Mouse (Mus musculus): ENCODE measurements at regions not wholly inside any gene's neighbourhood (a gene's known extent, or its start where the extent isn't known, plus 50 kb on each side); places are given as distances from the start of the nearest gene placed in this dataset.

GRCm38 (mm10) chr3:51075219-51075920 is 148.9 kb upstream of the Noct start:
- no peak for ATAC-seq (ENCODE audit: insufficient read depth, low FRiP score, low TSS enrichment)
- Histone ChIP-seq H3K36me3 (ENCODE audit: control insufficient read depth, insufficient read depth, low read length) (no peaks in the 10 kb centered on the region), H3K4me3 (ENCODE audit: low read depth, low read length) (no peak overlapping the region), H3K4me2 (ENCODE audit: low read depth) (no peak overlapping the region), H3K27me3 (ENCODE audit: control insufficient read depth, insufficient read depth, low read length) (no peaks in the 10 kb centered on the region), H3K9me3 (ENCODE audit: control insufficient read depth, low read length) (no peaks in the 10 kb centered on the region), H3K9ac (ENCODE audit: low read length) (no peak overlapping the region), H3K4me1 (ENCODE audit: control insufficient read depth, insufficient read depth, low read length) (0 out of 2 replicates have a peak, but pooled peaks cover 4% of the 10 kb centered on the region), H3K27ac (ENCODE audit: low read depth, low read length) (no peak overlapping the region)
- no peak for DNase-seq (ENCODE audit: low spot score)
- WGBS = 81% methylated on average over 10 of the region's 10 CpGs

- ATAC-seq (ENCODE audit: insufficient read depth, low FRiP score, low TSS enrichment) = no peak
- WGBS = 59% methylated on average over 4 of the region's 4 CpGs
- 0 out of 2 replicates have a peak, but pooled peaks cover 4% of the 10 kb centered on the region for H3K4me1 ChIP-seq (ENCODE audit: control insufficient read depth, insufficient read depth, low read length)
- H3K4me2 ChIP-seq (ENCODE audit: low read depth) = no peak overlapping the region
- no peak overlapping the region for H3K9ac ChIP-seq (ENCODE audit: low read length)
- no peaks in the 10 kb centered on the region for H3K36me3 ChIP-seq (ENCODE audit: control insufficient read depth, insufficient read depth, low read length)
- no peaks in the 10 kb centered on the region for H3K27me3 ChIP-seq (ENCODE audit: control insufficient read depth, insufficient read depth, low read length)
- H3K4me3 ChIP-seq (ENCODE audit: low read depth, low read length) = no peak overlapping the region
- no peak overlapping the region for H3K27ac ChIP-seq (ENCODE audit: low read depth, low read length)
- H3K9me3 ChIP-seq (ENCODE audit: control insufficient read depth, low read length) = no peaks in the 10 kb centered on the region
- DNase-seq (ENCODE audit: low spot score) = no peak
Measured at GRCm38 (mm10) chr3:51078459-51078858, 145.8 kb upstream of the Noct start.

GRCm38 (mm10) chr3:51080415-51080814 is 143.8 kb upstream of the Noct start:
- Histone ChIP-seq H3K9me3 (ENCODE audit: control insufficient read depth, low read length) (no peaks in the 10 kb centered on the region), H3K27me3 (ENCODE audit: control insufficient read depth, insufficient read depth, low read length) (no peaks in the 10 kb centered on the region), H3K27ac (ENCODE audit: low read depth, low read length) (no peak overlapping the region), H3K36me3 (ENCODE audit: control insufficient read depth, insufficient read depth, low read length) (no peaks in the 10 kb centered on the region), H3K4me3 (ENCODE audit: low read depth, low read length) (no peak overlapping the region), H3K4me1 (ENCODE audit: control insufficient read depth, insufficient read depth, low read length) (no peaks in the 10 kb centered on the region), H3K4me2 (ENCODE audit: low read depth) (no peak overlapping the region), H3K9ac (ENCODE audit: low read length) (no peak overlapping the region)
- 70% methylated on average over 3 of the region's 3 CpGs for WGBS
- DNase-seq (ENCODE audit: low spot score) (no peak), ATAC-seq (ENCODE audit: insufficient read depth, low FRiP score, low TSS enrichment) (no peak)

GRCm38 (mm10) chr3:51080855-51081254 is 143.4 kb upstream of the Noct start:
- Histone ChIP-seq H3K4me2 (ENCODE audit: low read depth) (no peak overlapping the region), H3K4me1 (ENCODE audit: control insufficient read depth, insufficient read depth, low read length) (no peaks in the 10 kb centered on the region), H3K36me3 (ENCODE audit: control insufficient read depth, insufficient read depth, low read length) (no peaks in the 10 kb centered on the region), H3K27me3 (ENCODE audit: control insufficient read depth, insufficient read depth, low read length) (no peaks in the 10 kb centered on the region), H3K4me3 (ENCODE audit: low read depth, low read length) (no peak overlapping the region), H3K27ac (ENCODE audit: low read depth, low read length) (no peak overlapping the region), H3K9me3 (ENCODE audit: control insufficient read depth, low read length) (no peaks in the 10 kb centered on the region), H3K9ac (ENCODE audit: low read length) (no peak overlapping the region)
- ATAC-seq (ENCODE audit: insufficient read depth, low FRiP score, low TSS enrichment) (no peak), DNase-seq (ENCODE audit: low spot score) (no peak)
- WGBS = 66% methylated on average over 7 of the region's 7 CpGs

GRCm38 (mm10) chr3:51082831-51083575 is 141.2 kb upstream of the Noct start:
- no peak for DNase-seq (ENCODE audit: low spot score)
- H3K9ac ChIP-seq (ENCODE audit: low read length) = no peak overlapping the region
- H3K9me3 ChIP-seq (ENCODE audit: control insufficient read depth, low read length) = no peaks in the 10 kb centered on the region
- H3K4me2 ChIP-seq (ENCODE audit: low read depth) = no peak overlapping the region
- no peaks in the 10 kb centered on the region for H3K36me3 ChIP-seq (ENCODE audit: control insufficient read depth, insufficient read depth, low read length)
- H3K27me3 ChIP-seq (ENCODE audit: control insufficient read depth, insufficient read depth, low read length) = no peaks in the 10 kb centered on the region
- ATAC-seq (ENCODE audit: insufficient read depth, low FRiP score, low TSS enrichment) = no peak
- H3K27ac ChIP-seq (ENCODE audit: low read depth, low read length) = no peak overlapping the region
- no peak overlapping the region for H3K4me3 ChIP-seq (ENCODE audit: low read depth, low read length)
- WGBS = 76% methylated on average over 11 of the region's 11 CpGs
- no peaks in the 10 kb centered on the region for H3K4me1 ChIP-seq (ENCODE audit: control insufficient read depth, insufficient read depth, low read length)

- WGBS = 58% methylated on average over 7 of the region's 7 CpGs
- Histone ChIP-seq H3K4me2 (ENCODE audit: low read depth) (no peak overlapping the region), H3K9me3 (ENCODE audit: control insufficient read depth, low read length) (no peaks in the 10 kb centered on the region), H3K27ac (ENCODE audit: low read depth, low read length) (no peak overlapping the region), H3K27me3 (ENCODE audit: control insufficient read depth, insufficient read depth, low read length) (no peaks in the 10 kb centered on the region), H3K4me3 (ENCODE audit: low read depth, low read length) (no peak overlapping the region), H3K9ac (ENCODE audit: low read length) (no peak overlapping the region), H3K4me1 (ENCODE audit: control insufficient read depth, insufficient read depth, low read length) (no peaks in the 10 kb centered on the region), H3K36me3 (ENCODE audit: control insufficient read depth, insufficient read depth, low read length) (no peaks in the 10 kb centered on the region)
- DNase-seq (ENCODE audit: low spot score) (no peak), ATAC-seq (ENCODE audit: insufficient read depth, low FRiP score, low TSS enrichment) (no peak)
Measured at GRCm38 (mm10) chr3:51083583-51083982, 140.7 kb upstream of the Noct start.

GRCm38 (mm10) chr3:51086441-51086849 is 137.8 kb upstream of the Noct start:
- Histone ChIP-seq H3K27ac (ENCODE audit: low read depth, low read length) (no peak overlapping the region), H3K9me3 (ENCODE audit: control insufficient read depth, low read length) (no peaks in the 10 kb centered on the region), H3K4me1 (ENCODE audit: control insufficient read depth, insufficient read depth, low read length) (0 out of 2 replicates have a peak, but pooled peaks cover 3% of the 10 kb centered on the region), H3K4me3 (ENCODE audit: low read depth, low read length) (no peak overlapping the region), H3K4me2 (ENCODE audit: low read depth) (no peak overlapping the region), H3K27me3 (ENCODE audit: control insufficient read depth, insufficient read depth, low read length) (no peaks in the 10 kb centered on the region), H3K9ac (ENCODE audit: low read length) (no peak overlapping the region), H3K36me3 (ENCODE audit: control insufficient read depth, insufficient read depth, low read length) (no peaks in the 10 kb centered on the region)
- 68% methylated on average over 10 of the region's 10 CpGs for WGBS
- DNase-seq (ENCODE audit: low spot score) = no peak
- no peak for ATAC-seq (ENCODE audit: insufficient read depth, low FRiP score, low TSS enrichment)

- H3K9ac ChIP-seq (ENCODE audit: low read length) = no peak overlapping the region
- no peak overlapping the region for H3K27ac ChIP-seq (ENCODE audit: low read depth, low read length)
- DNase-seq (ENCODE audit: low spot score) (no peak), ATAC-seq (ENCODE audit: insufficient read depth, low FRiP score, low TSS enrichment) (no peak)
- H3K4me2 ChIP-seq (ENCODE audit: low read depth) = no peak overlapping the region
- H3K9me3 ChIP-seq (ENCODE audit: control insufficient read depth, low read length) = no peaks in the 10 kb centered on the region
- 80% methylated on average over 4 of the region's 4 CpGs for WGBS
- no peaks in the 10 kb centered on the region for H3K36me3 ChIP-seq (ENCODE audit: control insufficient read depth, insufficient read depth, low read length)
- no peaks in the 10 kb centered on the region for H3K27me3 ChIP-seq (ENCODE audit: control insufficient read depth, insufficient read depth, low read length)
- H3K4me3 ChIP-seq (ENCODE audit: low read depth, low read length) = no peak overlapping the region
- 0 out of 2 replicates have a peak, but pooled peaks cover 3% of the 10 kb centered on the region for H3K4me1 ChIP-seq (ENCODE audit: control insufficient read depth, insufficient read depth, low read length)
Measured at GRCm38 (mm10) chr3:51087076-51087475, 137.2 kb upstream of the Noct start.
